Mouse (Mus musculus) lung, postnatal 14 days (tissue): Measurements from ENCODE around the gene Pdk2.
"Not testable (repeated sequence)": the region's sequence is repeated elsewhere in the genome, so short reads cannot be mapped to it uniquely, and the experiment has no call there.

Experiments used
- DNase-seq: peaks from one replicate; pipeline ENCODE4 v3.0.0; 2021

Gene Pdk2

GRCm38 (mm10) chr11:95026090-95026542, 15.0 kb downstream of the Pdk2 start:
- DNase-seq = no peak

- DNase-seq = no peak
Measured at GRCm38 (mm10) chr11:95025227-95026012, 15.7 kb downstream of the Pdk2 start.

GRCm38 (mm10) chr11:95024439-95025184, 16.5 kb downstream of the Pdk2 start:
- peak; percentile 25 for DNase-seq

- DNase-seq = no peak
Measured at GRCm38 (mm10) chr11:95023481-95023880, 17.7 kb downstream of the Pdk2 start.

- DNase-seq = no peak
Measured at GRCm38 (mm10) chr11:95022237-95022992, 18.7 kb downstream of the Pdk2 start.

GRCm38 (mm10) chr11:95015484-95015883, 25.7 kb downstream of the Pdk2 start:
- no peak for DNase-seq

- no peak for DNase-seq
Measured at GRCm38 (mm10) chr11:95012487-95012886, 28.7 kb downstream of the Pdk2 start.

GRCm38 (mm10) chr11:95012075-95012474, 29.1 kb downstream of the Pdk2 start:
- no peak for DNase-seq

GRCm38 (mm10) chr11:95011416-95011815, 29.7 kb downstream of the Pdk2 start:
- no peak for DNase-seq

GRCm38 (mm10) chr11:95010841-95011403, 30.2 kb downstream of the Pdk2 start:
- not testable (repeated sequence) for DNase-seq

GRCm38 (mm10) chr11:95010141-95010739, 30.9 kb downstream of the Pdk2 start:
- no peak for DNase-seq

GRCm38 (mm10) chr11:95009629-95010014, 31.5 kb downstream of the Pdk2 start, which contains the start of gene Samd14:
TSS of gene Samd14 (plus strand) at chr11:95009879.
- DNase-seq = peak; percentile 60

- DNase-seq = no peak
Measured at GRCm38 (mm10) chr11:95008661-95009628, 32.2 kb downstream of the Pdk2 start.

- DNase-seq = no peak
Measured at GRCm38 (mm10) chr11:95007418-95007817, 33.7 kb downstream of the Pdk2 start.

- peak; percentile 86 for DNase-seq
Measured at GRCm38 (mm10) chr11:95006525-95007219, 34.5 kb downstream of the Pdk2 start.

GRCm38 (mm10) chr11:95006038-95006437, 35.1 kb downstream of the Pdk2 start:
- DNase-seq = no peak

GRCm38 (mm10) chr11:95004937-95005198, 36.3 kb downstream of the Pdk2 start:
- no peak for DNase-seq

- DNase-seq = no peak
Measured at GRCm38 (mm10) chr11:95004136-95004936, 36.8 kb downstream of the Pdk2 start.

- no peak for DNase-seq
Measured at GRCm38 (mm10) chr11:95002705-95003104, 38.4 kb downstream of the Pdk2 start.
